Mouse (Mus musculus): Measurements from ENCODE around the gene Creb3l1. TPM values are rescaled to one million over a fixed set of nuclear protein-coding genes. Genes with fewer than 3 reads are reported as not detected.
A peak's percentile ranks its signal among the peaks of the same experiment; 100 is the strongest.

Creb3l1 gene
- total RNA-seq, 2 experiments from 2014 or later = 10.4 to 11.6 TPM

DNA sequence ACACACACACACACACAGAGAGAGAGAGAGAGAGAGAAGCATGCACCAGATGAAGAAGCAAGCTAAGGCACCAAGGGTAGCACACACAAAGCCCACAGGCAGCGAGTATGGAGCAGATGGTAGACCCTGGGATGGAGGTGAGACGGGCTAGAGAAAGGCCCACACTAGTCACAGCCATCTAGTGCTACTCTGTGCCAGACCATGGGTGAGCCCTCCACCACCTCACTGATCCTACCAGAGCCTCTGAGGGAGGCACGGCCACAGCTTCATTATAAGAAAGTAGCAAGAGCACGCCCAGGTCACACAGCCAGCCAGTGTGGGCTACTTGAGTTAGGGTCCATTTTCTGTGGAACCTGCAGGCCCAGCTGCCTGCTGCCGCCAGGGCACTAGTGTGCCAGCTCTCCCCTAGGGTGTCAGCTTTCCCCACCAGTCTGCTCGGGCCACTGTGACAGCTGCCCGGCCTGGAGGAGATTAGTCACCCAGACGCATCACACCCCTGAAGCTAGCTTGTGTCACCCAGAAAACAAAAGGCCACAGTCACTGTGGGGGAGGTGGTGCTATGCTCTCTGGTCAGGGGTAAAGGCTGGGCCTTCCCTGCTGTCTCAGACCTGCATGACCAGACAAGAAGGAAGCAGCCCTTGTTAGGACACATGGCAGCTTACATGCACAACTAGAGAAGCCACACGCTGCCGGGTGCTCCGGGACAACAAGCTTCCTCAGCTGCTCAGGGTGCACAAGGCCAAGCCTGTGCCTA, 76.7 kb downstream of the Creb3l1 start:
- DNase-seq (ENCODE audit: low spot score in 2 of 2) = peak in 1 of 2 experiments; percentile 28

DNA sequence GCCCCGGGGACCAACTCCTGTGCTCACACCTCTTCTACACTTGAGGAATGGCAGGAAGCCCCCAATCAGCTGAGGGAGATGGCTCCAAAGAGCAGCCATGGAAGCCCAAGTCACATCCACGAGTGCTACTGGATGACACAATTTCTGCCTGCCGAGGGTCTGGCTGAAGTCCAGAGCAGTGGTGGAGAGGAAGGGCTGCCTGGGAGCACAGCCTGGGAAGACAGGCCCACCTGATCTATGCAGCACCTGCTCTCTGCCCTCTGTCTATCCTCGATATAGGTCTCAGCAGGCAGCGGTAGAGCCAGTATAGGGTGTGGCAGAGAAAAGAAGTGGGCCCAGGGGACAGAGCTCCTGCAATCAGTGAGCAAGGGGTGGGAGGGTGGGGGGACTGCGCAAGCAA, 77.5 kb downstream of the Creb3l1 start:
- DNase-seq (ENCODE audit: low spot score in 2 of 2) = peak in 1 of 2 experiments; percentile 23

DNA sequence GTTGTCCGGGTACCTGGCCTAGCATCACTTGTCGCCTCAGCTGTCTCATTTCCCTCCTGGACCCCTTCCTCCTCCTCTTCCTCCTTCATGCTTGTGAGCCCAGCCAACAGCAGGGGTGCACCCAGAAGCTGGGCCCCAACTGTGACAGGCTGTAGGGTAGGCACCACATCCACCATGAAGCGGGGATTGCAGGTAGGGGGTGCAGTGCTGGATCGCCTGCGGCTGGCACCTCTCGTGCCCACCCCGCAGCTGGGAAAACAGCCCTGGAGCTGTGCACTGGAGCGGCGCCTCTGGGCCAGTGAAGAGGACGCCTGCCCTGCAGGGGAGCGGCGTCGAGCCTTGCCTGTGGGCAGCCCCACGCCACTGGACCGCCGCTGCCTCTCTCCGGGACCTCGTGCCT, 78.8 kb downstream of the Creb3l1 start, which contains the start of gene Gm9821:
Gm9821 (plus strand) TSS at position 221 of the 400 bp plus-strand sequence.
- DNase-seq (ENCODE audit: low spot score in 2 of 2) = no peak

DNA sequence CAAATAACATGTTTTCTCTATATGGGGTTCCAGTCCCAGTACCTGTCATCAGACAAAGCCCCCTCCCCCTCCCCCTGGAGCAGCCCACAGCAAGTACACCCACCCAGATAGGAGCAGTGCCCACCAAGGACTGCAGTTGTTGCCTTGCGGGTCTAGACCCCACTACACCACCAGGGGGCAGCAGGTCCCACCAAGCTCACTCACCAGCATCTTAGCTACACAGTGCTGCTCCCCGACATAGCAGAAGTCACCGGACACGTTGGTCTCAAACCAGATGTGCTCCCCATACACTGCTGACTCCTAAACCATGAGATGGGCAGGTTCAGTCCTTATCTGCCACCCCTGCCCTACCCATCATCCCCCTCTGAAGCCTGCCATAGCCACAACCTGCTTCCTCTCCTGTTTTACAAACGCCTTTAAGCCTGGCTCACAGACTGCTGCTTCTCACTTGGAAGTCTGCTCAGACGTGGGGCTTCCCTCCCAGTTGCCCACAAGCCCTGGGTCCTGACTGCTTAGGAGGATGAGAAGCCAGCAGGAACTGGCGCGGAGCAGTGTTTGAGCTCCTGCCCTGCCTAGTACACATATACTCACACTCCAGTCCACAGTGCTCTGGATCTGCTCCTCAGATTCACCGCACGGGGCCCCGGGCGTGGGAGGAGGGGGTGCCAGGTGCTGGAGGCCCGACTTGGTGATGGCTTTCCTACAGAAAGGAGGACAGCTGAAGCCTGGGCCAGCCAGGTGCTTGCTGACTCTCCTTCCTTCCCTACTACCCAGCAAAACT, 79.9 kb downstream of the Creb3l1 start:
- DNase-seq (ENCODE audit: low spot score in 2 of 2) = peak; percentile 89

DNA sequence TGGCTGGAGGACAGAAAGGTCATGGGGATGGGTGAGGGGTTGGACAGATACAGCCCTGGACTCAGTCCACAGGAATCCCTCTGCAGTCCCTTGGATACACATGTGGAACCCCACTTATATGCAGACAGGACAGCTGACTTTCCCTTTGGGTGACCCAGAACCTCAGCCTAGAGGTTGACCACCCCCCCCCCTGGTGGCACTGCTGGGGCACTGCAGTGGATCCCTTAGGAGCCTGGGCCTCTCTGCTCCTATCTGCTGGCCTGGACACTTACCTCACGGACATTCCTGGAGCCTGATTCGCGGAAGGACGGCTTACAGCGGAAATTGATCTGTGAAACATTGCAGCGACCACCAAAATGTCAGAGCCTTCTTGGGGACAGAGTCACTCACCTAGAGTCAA, 81.9 kb downstream of the Creb3l1 start:
- no peak for DNase-seq (ENCODE audit: low spot score in 2 of 2)

DNA sequence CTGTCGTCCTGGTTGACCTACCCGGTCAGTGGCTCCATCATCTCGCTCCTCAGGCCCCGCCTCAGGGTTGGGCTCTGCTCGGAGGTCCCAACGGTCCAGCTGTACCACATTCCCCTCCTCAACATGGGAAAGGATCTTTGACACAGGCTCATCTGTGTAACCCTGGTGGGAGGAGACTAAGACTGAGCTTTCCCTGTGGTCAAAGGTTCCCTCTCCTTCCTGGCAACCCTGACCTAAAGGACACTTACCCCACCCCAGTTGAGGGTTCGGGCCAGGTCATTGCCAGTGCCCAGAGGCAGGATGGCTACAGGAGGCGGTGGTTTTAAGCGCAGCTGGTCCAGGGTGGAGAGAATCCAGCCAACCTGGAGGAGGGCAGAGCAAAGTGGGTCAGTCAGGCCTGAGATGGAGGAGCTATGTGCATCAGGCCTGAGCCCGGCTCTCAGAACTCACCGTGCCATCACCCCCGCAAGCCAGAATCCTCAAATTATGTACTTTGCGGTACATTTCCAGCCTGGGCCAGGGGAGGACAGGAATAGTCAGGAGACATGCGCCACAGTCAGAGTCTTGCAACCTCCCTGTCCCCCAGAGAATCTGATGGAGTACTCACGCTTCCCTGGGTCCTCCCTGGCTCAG, 84.9 kb downstream of the Creb3l1 start:
- DNase-seq (ENCODE audit: low spot score in 2 of 2) = no peak

DNA sequence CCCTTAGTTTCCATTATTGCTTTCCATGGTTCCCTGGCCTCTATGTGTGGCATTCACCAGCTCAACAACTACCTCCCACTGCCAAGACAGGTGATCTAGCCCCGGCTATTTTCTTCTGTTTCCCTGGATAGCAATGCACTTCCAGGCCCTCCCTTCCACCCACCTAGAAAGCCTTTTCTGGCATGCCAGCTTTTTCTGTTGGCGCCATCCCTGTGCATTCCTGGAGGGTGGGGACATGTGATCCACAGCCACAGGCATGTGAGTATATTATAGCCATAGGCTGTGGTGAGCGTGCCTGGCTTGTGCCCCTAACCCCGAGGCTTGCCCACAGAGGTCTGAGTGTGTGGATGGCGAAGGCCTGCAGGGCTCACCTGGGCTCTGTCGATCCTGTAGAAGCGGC, 88.1 kb downstream of the Creb3l1 start:
- no peak for DNase-seq (ENCODE audit: low spot score in 2 of 2)

DNA sequence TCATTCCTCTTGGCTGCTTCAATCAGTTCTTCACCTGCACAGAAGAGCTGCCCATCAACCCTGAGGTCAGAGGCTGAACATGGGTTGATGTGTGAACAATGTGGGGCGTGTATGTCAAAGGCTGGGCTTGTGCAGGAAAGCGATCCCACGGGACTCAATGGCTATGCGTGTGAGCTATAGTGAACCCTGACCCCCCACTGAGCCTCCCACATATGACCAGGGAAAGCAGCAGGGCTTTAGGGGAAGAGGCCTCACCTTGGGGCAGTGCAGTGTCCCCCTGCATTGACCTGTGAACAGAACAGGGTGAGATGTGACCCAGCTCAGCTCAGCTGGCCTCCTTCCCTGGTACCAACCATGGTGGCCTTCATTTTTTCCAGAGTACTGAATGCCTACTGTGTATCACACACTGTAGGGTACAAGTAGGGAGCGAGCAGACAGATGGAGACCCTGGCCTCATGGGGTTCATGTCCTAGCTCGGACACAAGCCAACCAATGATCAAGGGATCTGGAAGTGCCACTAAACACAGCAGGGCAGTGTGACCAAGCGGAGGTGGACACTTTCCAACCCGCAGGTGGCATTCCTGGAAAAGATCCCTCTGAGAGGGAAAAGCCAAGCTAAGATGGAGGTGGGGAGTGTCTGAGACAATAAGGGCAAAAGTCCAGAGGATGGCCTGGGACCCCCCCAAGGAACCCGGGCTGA, 89.3 kb downstream of the Creb3l1 start:
- no peak for DNase-seq (ENCODE audit: low spot score in 2 of 2)

DNA sequence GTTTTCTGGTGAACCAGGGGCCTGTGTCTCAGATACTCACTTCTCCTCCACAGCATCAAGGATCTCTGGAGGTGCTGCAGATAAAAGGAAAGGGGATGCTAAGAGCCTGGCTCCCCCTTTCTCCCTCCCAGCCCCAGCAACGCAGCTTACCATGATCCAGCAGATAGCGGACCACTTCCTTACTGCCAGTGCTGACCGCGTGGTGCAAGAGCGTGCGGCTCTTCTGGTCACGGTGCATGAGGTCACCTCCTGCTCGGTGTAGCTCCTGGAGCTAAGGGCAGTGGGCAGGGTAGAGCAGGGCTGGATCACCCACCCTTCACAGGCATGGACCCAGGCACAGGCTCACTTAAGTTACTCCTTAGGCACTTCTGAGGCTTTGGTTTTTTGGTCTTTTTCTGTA, 90.3 kb downstream of the Creb3l1 start:
- no peak for DNase-seq (ENCODE audit: low spot score in 2 of 2)

DNA sequence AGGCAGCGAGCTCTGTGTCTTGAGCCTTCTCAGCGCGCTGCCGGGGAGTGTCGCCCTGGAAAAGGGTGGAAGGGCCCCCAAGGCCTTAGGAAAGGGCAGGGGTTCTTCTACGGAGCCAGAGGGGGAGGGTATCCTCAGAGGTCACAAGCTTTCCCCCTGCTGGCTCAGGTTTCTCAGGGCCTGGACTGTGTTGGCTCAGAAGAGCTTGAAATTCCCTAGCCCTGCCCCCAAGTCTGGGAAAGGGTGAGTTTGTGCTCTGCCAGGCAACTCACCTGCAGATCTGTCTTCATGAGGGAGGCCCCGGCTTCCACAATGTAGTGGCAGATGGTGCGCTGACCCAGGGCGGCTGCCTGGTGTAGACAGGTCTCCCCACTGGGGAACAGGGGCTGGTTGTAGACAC, 90.8 kb downstream of the Creb3l1 start:
- DNase-seq (ENCODE audit: low spot score in 2 of 2) = no peak

DNA sequence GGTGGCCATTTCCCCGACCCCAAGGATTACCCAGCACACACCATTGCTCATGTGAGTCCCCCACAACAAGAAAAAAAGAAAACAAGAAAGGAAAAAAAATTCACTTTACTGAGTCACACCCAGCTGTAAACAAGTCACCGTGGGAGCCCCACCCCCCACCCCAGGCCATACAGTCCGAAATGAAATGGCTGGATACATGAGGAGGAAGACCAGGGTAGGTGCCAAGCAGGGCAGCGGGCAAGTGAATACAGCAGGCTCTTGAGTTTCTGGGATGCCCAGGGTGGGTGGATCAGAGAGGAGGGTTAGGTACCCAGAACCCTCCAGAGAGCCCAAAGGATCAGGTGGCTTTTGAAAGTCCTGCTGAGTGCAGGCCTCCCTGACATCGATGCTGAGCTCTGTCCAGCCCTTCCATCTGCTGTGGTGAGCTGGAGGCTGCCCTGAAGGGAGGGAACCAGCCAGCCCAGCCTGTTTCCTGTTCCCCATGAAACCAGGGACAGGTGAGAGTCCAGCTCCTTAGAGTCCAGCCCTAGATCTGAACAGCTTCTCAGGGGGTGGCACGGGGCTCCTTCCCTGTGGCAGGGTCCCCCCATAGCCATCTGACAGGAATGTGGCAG, 91.5 kb downstream of the Creb3l1 start:
- no peak for DNase-seq (ENCODE audit: low spot score in 2 of 2)

Small RNAs within 50 kb of the gene (microRNA-seq; reads per million reads assigned to microRNA genes)
- 0 to 0.22 reads per million in 2 experiments for gene Mir6999

Other genes starting within 250 kb of the Creb3l1 start
- gene Chrm4, start 97.3 kb downstream of the Creb3l1 start, total RNA-seq (2021) = 10 to 100 TPM; 20.0 to 21.3 TPM
- gene Mdk, start 92.2 kb downstream of the Creb3l1 start, total RNA-seq (2021) = 10 to 100 TPM; 44.3 to 49.4 TPM
- not detected for gene Gm9821, start 78.8 kb downstream of the Creb3l1 start, total RNA-seq (2021)
- gene Dgkz, start 48.6 kb downstream of the Creb3l1 start, total RNA-seq (2021) = 100 to 1,000 TPM; 313 to 336 TPM
- 10 to 100 TPM; 75.5 to 83.7 TPM for gene Phf21a, start 68.6 kb upstream of the Creb3l1 start, total RNA-seq (2021)